Mouse (Mus musculus): ENCODE data around the gene Cd59b. TPM values are rescaled to one million over a fixed set of nuclear protein-coding genes. Genes with fewer than 3 reads are reported as not detected.
A peak's percentile ranks its signal among the peaks of the same experiment; 100 is the strongest.

Cd59b gene
- total and polyA plus RNA-seq, 3 experiments: 0.38 TPM; not detected in 2

DNA sequence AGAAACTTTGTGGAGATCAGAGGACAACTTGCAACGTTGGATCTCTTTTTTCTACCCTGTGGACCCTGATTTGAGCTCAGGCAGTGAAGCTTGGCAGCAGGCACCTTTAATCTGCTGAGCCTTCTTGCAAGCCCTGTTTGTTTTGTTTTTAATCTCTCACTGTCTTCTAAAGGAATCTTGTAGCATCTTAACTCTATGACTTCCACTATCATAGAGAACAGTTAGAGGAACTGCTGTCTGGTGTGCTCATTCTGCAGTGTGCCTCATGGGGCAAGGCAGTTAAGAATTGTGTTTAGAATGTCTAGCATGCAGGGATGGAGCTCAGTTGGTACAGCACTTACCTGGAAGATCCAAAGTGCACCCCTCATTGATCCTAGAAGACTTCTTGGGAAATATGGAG, 30.3 kb downstream of the Cd59b start:
- H3K79me2 ChIP-seq (ENCODE audit: control insufficient read depth, insufficient read depth, low read length, poor library complexity): no peaks in the 10 kb centered on the region
- no peaks in the 10 kb centered on the region for H3K9me3 ChIP-seq (replicated peaks; ENCODE audit: insufficient read depth, low read length)
- H3K36me3 ChIP-seq (ENCODE audit: control insufficient read depth in 1 of 2, insufficient read depth in 2 of 2, low read length in 2 of 2): peaks cover 0 to 30% of the 10 kb centered on the region in 2 experiments; a peak in 2 of 4 replicates
- H3K27me3 ChIP-seq (ENCODE audit: control insufficient read depth in 1 of 2, insufficient read depth in 2 of 2, low read length in 2 of 2): no peaks in the 10 kb centered on the region
- TF ChIP-seq EP300 (IDR thresholded peaks at IDR 0.05; ENCODE audit: low read depth in 1 of 2, low read length in 2 of 2) (peak; percentile 45 to 59; a peak in 3 of 4 replicates), TCF12 (IDR thresholded peaks at IDR 0.05; ENCODE audit: low read depth, low read length) (peak; percentile 46; the same call in 1 of the 2 replicates), ETS1 (IDR thresholded peaks at IDR 0.05; ENCODE audit: low read depth, low read length) (0 out of 2 replicates have a peak, but pooled peaks have one; percentile 18), MYC (IDR thresholded peaks at IDR 0.05; ENCODE audit: low read depth, low read length) (no peak), GABPA (IDR thresholded peaks at IDR 0.05; ENCODE audit: low read depth, low read length) (no peak), SMC3 (IDR thresholded peaks at IDR 0.05; ENCODE audit: low read depth, low read length) (no peak), RCOR1 (IDR thresholded peaks at IDR 0.05; ENCODE audit: low read depth, low read length) (peak; percentile 72), MEF2A (IDR thresholded peaks at IDR 0.05; ENCODE audit: extremely low read depth, insufficient replicate concordance, low read depth, low read length, poor library complexity, severe bottlenecking) (no peak), GATA1 (IDR thresholded peaks at IDR 0.05; ENCODE audit: low read depth, low read length) (peak; percentile 49), ELF1 (IDR thresholded peaks at IDR 0.05; ENCODE audit: low read depth, low read length) (no peak), TAL1 (IDR thresholded peaks at IDR 0.05; ENCODE audit: low read length) (peak; percentile 13; the same call in 1 of the 2 replicates)
- no peak overlapping the region for H3K4me3 ChIP-seq (ENCODE audit: control insufficient read depth in 1 of 2, insufficient read depth in 1 of 2, low read depth in 2 of 2, low read length in 2 of 2)
- peak; percentile 51 for DNase-seq (ENCODE audit: low read depth, low spot score)
- peaks cover 22 to 39% of the 10 kb centered on the region in 2 experiments for H3K4me1 ChIP-seq (ENCODE audit: control insufficient read depth in 1 of 2, insufficient read depth in 2 of 2, low read length in 2 of 2)
- H3K9ac ChIP-seq (ENCODE audit: control insufficient read depth, low read depth, low read length, poor library complexity, severe bottlenecking): no peak overlapping the region
- H3K27ac ChIP-seq (ENCODE audit: control insufficient read depth, low read depth, low read length): no peak overlapping the region; the same call in 1 of the 2 replicates

DNA sequence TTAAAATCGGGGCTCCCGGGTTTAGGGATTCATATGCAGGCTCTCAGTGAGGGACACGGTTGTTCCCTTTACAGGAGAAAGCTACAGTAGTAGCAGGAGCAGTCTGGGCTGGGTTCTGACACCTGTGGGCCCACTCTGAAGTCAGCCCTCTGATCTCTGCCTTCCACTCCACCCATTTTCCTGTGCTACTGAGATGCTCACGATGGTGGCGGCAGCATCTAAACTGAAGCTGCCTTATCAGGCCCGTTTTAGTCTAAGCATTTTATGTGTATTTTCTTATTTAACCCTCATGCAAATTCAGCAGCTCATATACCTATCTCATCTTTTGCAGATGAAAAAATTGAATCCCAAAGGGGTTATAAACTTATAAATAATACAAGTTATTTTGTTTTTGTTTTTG, 35.2 kb downstream of the Cd59b start:
- no peak overlapping the region for H3K4me3 ChIP-seq (ENCODE audit: control insufficient read depth in 1 of 2, insufficient read depth in 1 of 2, low read depth in 2 of 2, low read length in 2 of 2)
- no peaks in the 10 kb centered on the region for H3K9me3 ChIP-seq (replicated peaks; ENCODE audit: insufficient read depth, low read length)
- H3K27me3 ChIP-seq (ENCODE audit: control insufficient read depth in 1 of 2, insufficient read depth in 2 of 2, low read length in 2 of 2): no peaks in the 10 kb centered on the region
- H3K27ac ChIP-seq (ENCODE audit: control insufficient read depth, low read depth, low read length): no peak overlapping the region
- no peak overlapping the region for H3K9ac ChIP-seq (ENCODE audit: control insufficient read depth, low read depth, low read length, poor library complexity, severe bottlenecking)
- H3K79me2 ChIP-seq (ENCODE audit: control insufficient read depth, insufficient read depth, low read length, poor library complexity): no peaks in the 10 kb centered on the region
- H3K36me3 ChIP-seq (ENCODE audit: control insufficient read depth in 1 of 2, insufficient read depth in 2 of 2, low read length in 2 of 2): peaks cover 0 to 14% of the 10 kb centered on the region in 2 experiments; a peak in 2 of 4 replicates
- peak; percentile 46 for DNase-seq (ENCODE audit: low read depth, low spot score)
- H3K4me1 ChIP-seq (ENCODE audit: control insufficient read depth in 1 of 2, insufficient read depth in 2 of 2, low read length in 2 of 2): peaks cover 6 to 22% of the 10 kb centered on the region in 2 experiments
- TF ChIP-seq HCFC1 (IDR thresholded peaks at IDR 0.05; ENCODE audit: low read depth, low read length) (no peak), TCF12 (IDR thresholded peaks at IDR 0.05; ENCODE audit: low read depth, low read length) (peak; percentile 70; the same call in 1 of the 2 replicates), CHD1 (IDR thresholded peaks at IDR 0.05; ENCODE audit: low read depth, low read length) (no peak), RCOR1 (IDR thresholded peaks at IDR 0.05; ENCODE audit: low read depth, low read length) (peak; percentile 57), MYB (IDR thresholded peaks at IDR 0.05; ENCODE audit: low read depth, low read length) (no peak), TAL1 (IDR thresholded peaks at IDR 0.05; ENCODE audit: low read length) (peak; percentile 34; the same call in 1 of the 2 replicates), USF2 (IDR thresholded peaks at IDR 0.05; ENCODE audit: borderline replicate concordance in 1 of 2, insufficient read depth in 1 of 2, low read depth in 1 of 2, low read length in 2 of 2) (no peak), CTCF (IDR thresholded peaks at IDR 0.05 in 2 of 3, conservative IDR thresholded peaks at IDR 0.05 in 1 of 3; ENCODE audit: control insufficient read depth in 1 of 3, insufficient read depth in 1 of 3, low read depth in 2 of 3, low read length in 3 of 3, poor library complexity in 1 of 3, severe bottlenecking in 1 of 3) (no peak), POLR2AphosphoS5 (IDR thresholded peaks at IDR 0.05; ENCODE audit: borderline replicate concordance, low read depth, low read length) (no peak), MYC (IDR thresholded peaks at IDR 0.05; ENCODE audit: low read depth, low read length) (no peak), ELF1 (IDR thresholded peaks at IDR 0.05; ENCODE audit: low read depth, low read length) (no peak), NRF1 (IDR thresholded peaks at IDR 0.05; ENCODE audit: insufficient read depth, low read depth, low read length, poor library complexity, severe bottlenecking) (no peak), MAZ (IDR thresholded peaks at IDR 0.05; ENCODE audit: low read depth, low read length) (no peak), POLR2AphosphoS2 (IDR thresholded peaks at IDR 0.05; ENCODE audit: low read length) (no peak), EP300 (IDR thresholded peaks at IDR 0.05; ENCODE audit: low read depth in 1 of 2, low read length in 2 of 2) (peak; percentile 35 to 62; a peak in 1 of 4 replicates), POLR2A (IDR thresholded peaks at IDR 0.05; ENCODE audit: control insufficient read depth in 1 of 2, insufficient read depth in 1 of 2, low read depth in 1 of 2, low read length in 2 of 2, poor library complexity in 1 of 2) (no peak), MXI1 (IDR thresholded peaks at IDR 0.05; ENCODE audit: low read depth, low read length) (no peak), USF1 (IDR thresholded peaks at IDR 0.05; ENCODE audit: low read depth, low read length) (no peak), RAD21 (IDR thresholded peaks at IDR 0.05; ENCODE audit: low read depth, low read length) (no peak), JUND (IDR thresholded peaks at IDR 0.05; ENCODE audit: low read depth, low read length) (no peak), E2F4 (IDR thresholded peaks at IDR 0.05; ENCODE audit: borderline replicate concordance, low read depth, low read length) (no peak), UBTF (IDR thresholded peaks at IDR 0.05; ENCODE audit: borderline replicate concordance, insufficient read depth, low read depth, low read length) (no peak), MAFK (IDR thresholded peaks at IDR 0.05; ENCODE audit: borderline replicate concordance, low read depth, low read length) (no peak), TBP (IDR thresholded peaks at IDR 0.05; ENCODE audit: low read depth, low read length) (no peak), SMC3 (IDR thresholded peaks at IDR 0.05; ENCODE audit: low read depth, low read length) (no peak), ETS1 (IDR thresholded peaks at IDR 0.05; ENCODE audit: low read depth, low read length) (peak; percentile 41; the same call in 1 of the 2 replicates)

Data from MEL (cell line).